In the genomic region with DNA sequence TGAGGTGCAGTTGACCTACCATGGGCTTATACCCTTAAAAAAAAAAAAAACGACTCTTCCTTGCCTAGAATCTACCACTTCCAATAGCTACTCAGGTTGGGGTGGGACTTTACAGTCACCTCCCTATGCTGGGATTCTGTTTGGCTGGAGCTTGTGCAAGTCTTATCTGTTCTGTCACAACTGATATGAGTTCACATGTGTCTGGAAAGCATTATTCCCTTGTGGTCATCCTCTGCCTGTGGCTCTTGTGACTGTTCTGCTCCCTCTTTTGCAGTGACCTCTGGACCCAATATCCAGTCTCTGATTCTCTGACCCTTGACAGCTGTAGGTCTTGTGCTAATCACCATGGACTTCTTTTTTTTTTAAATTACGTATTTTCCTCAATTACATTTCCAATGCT, we compare ENCODE assay signal across 18 mouse cellular contexts. TPM values are rescaled to one million over a fixed set of nuclear protein-coding genes. Genes with fewer than 3 reads are reported as not detected.
"Had no signal": no experiment of that assay in that cellular context is flagged by ENCODE, and none has a peak within 500 bp of the region (broad histone marks: within the 10 kb centered on the region; RNA-seq: fewer than 3 reads in every experiment).

No protein-coding gene starts in this region.

- H3K36me3 ChIP-seq: liver, embryonic 15.5 days; lung, embryonic 15.5 days; midbrain, embryonic 13.5 days; midbrain, embryonic 15.5 days; neural tube, embryonic 12.5 days had no signal

- H3K27ac ChIP-seq: liver, embryonic 15.5 days; lung, embryonic 15.5 days; macrophage; midbrain, embryonic 13.5 days; midbrain, embryonic 15.5 days; neural tube, embryonic 12.5 days had no signal

- H3K4me1 ChIP-seq: megakaryocyte, embryonic 14.5 days; midbrain, embryonic 15.5 days had no signal

- DNase-seq: lung, adult 2 months; lung, postnatal 14 days; lung, postnatal 36 days; right cerebral cortex, postnatal 14 days; spleen, adult 18-20 months; thymus, adult 18-20 months; thymus, postnatal 14 days; thymus, postnatal 36 days had no signal

- H3K27me3 ChIP-seq: liver, embryonic 15.5 days; lung, embryonic 15.5 days; midbrain, embryonic 13.5 days; midbrain, embryonic 15.5 days; neural tube, embryonic 12.5 days had no signal

- H3K9ac ChIP-seq: liver, embryonic 15.5 days; lung, embryonic 15.5 days; midbrain, embryonic 13.5 days; midbrain, embryonic 15.5 days; neural tube, embryonic 12.5 days had no signal

- H3K4me2 ChIP-seq: liver, embryonic 15.5 days; lung, embryonic 15.5 days; midbrain, embryonic 11.5 days; midbrain, embryonic 13.5 days; midbrain, embryonic 15.5 days; neural tube, embryonic 12.5 days had no signal

- ATAC-seq: lung, postnatal 0 days; midbrain, embryonic 13.5 days; midbrain, embryonic 15.5 days had no signal

- H3K9me3 ChIP-seq: liver, embryonic 15.5 days; lung, embryonic 15.5 days; midbrain, embryonic 13.5 days; midbrain, embryonic 15.5 days; neural tube, embryonic 12.5 days had no signal

- H3K4me3 ChIP-seq: liver, embryonic 15.5 days; lung, embryonic 15.5 days; megakaryocyte, embryonic 14.5 days; midbrain, embryonic 13.5 days; midbrain, embryonic 15.5 days; neural tube, embryonic 12.5 days had no signal

RNA-seq across cellular contexts. Expression of a gene that starts 31.9 kb away (rescaled TPM):
- total RNA-seq: monocyte, adult 5-6 weeks had no signal
